Mouse (Mus musculus) G1E (cell line): ENCODE results near the gene 1700066M21Rik. TPM values are rescaled to one million over a fixed set of nuclear protein-coding genes. Genes with fewer than 3 reads are reported as not detected.

Source experiments
- ATAC-seq: 2 replicates; pipeline ENCODE4 v1.8.0; 2016; ENCODE audit warnings: mild to moderate bottlenecking; ENCODE audit not compliant: insufficient number of reproducible peaks, poor library complexity, low FRiP score, severe bottlenecking; ENCODE audit errors: extremely low read depth
- DNase-seq: peaks from one replicate; pipeline ENCODE4 v3.0.0; 2012; ENCODE audit warnings: low spot score
- H3K27me3 ChIP-seq: 2 replicates; pipeline ENCODE4 v1.6.1; 2012; ENCODE audit warnings: mild to moderate bottlenecking, low read length, inconsistent platforms; ENCODE audit not compliant: insufficient read depth
- H3K36me3 ChIP-seq: replicated peaks from 2 replicates; pipeline ENCODE3; 2012; ENCODE audit warnings: mild to moderate bottlenecking, inconsistent platforms
- H3K4me1 ChIP-seq: 2 replicates; pipeline ENCODE4 v1.6.1; 2012; ENCODE audit warnings: low read depth, low read length, inconsistent platforms, mixed read lengths; ENCODE audit not compliant: insufficient read depth
- H3K4me3 ChIP-seq: 2 replicates; pipeline ENCODE4 v1.5.1; 2012; ENCODE audit warnings: low read depth, mild to moderate bottlenecking, inconsistent platforms, low read length, moderate library complexity, mixed read lengths
- H3K9me3 ChIP-seq: replicated peaks from 2 replicates; pipeline ENCODE4 v1.6.1; 2012; ENCODE audit warnings: inconsistent platforms
- CTCF ChIP-seq: IDR thresholded peaks from 2 replicates; pipeline ENCODE4 v1.5.1; 2012; ENCODE audit warnings: low read depth, low read length, inconsistent platforms, mixed read lengths
- GATA1 ChIP-seq: IDR thresholded peaks from 2 replicates; pipeline ENCODE4 v1.6.1; 2012; ENCODE audit warnings: borderline replicate concordance, low read length, inconsistent platforms, mixed read lengths
- GATA2 ChIP-seq: IDR thresholded peaks from 2 replicates; pipeline ENCODE4 v1.6.1; 2012; ENCODE audit warnings: low read depth, low read length, inconsistent platforms, borderline replicate concordance
- POLR2AphosphoS5 ChIP-seq: IDR thresholded peaks from 2 replicates; pipeline ENCODE4 v1.6.1; 2012; ENCODE audit warnings: low read depth, low read length, inconsistent platforms; ENCODE audit not compliant: insufficient replicate concordance
- TAL1 ChIP-seq: conservative IDR thresholded peaks from 2 replicates; pipeline ENCODE4 v1.6.1; 2012; ENCODE audit warnings: low read depth, low read length, inconsistent platforms, mixed read lengths
- polyA plus RNA-seq: library from polyadenylated mRNA; stranded (reverse); fragments of >175 nt; gene quantifications from 2 replicates; pipeline ENCODE4 v1.2.3, GENCODE M21; 2012
- total RNA-seq, 2 experiments: library from RNA; stranded (forward) in 1 of 2; stranded (reverse) in 1 of 2; fragments of 200-1000 nt in 1 of 2; fragments of >200 nt in 1 of 2; fragmentation: Nextera tagmentation in 1 of 2; gene quantifications; 2 replicates each; pipeline ENCODE4 v1.2.3; 2014 to 2017

Gene 1700066M21Rik
- total and polyA plus RNA-seq, 3 experiments: 14.6 to 27.2 (median 25.5) TPM

DNA sequence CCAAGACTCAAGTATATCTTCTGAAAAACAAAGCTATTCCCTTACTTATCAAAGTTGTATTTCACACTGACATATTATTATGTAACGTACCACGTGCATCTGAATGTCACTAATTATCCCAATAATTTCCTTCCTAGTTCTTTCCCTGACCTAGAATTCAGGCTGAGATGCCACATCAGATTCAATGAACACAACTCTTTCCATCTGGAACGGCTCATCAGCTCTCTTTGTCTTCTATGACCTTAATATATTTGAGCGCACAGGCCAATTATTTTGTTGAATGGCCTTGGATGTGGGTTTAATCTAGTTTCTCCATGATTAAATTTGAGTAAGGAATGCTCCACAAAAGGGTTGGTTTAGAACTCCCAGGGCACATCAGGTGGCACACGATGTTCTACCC is 24.7 kb downstream of the 1700066M21Rik start:
- Histone ChIP-seq H3K27me3 (no peaks in the 10 kb centered on the region), H3K4me1 (peaks cover 8% of the 10 kb centered on the region), H3K36me3 (peaks cover 53% of the 10 kb centered on the region), H3K4me3 (no peak overlapping the region), H3K9me3 (no peaks in the 10 kb centered on the region)
- DNase-seq: no peak
- no peak for TF ChIP-seq GATA1
- TF ChIP-seq GATA2: no peak
- no peak for TF ChIP-seq POLR2AphosphoS5
- TF ChIP-seq CTCF: no peak
- no peak for TF ChIP-seq TAL1
- ATAC-seq: no peak

- Histone ChIP-seq H3K27me3 (no peaks in the 10 kb centered on the region), H3K9me3 (no peaks in the 10 kb centered on the region), H3K4me1 (peaks cover 29% of the 10 kb centered on the region), H3K36me3 (peaks cover 27% of the 10 kb centered on the region), H3K4me3 (peak within 1 kb of the TSS; percentile 88)
- DNase-seq: peak; percentile 82
- no peak for TF ChIP-seq GATA1
- no peak for TF ChIP-seq POLR2AphosphoS5
- TF ChIP-seq GATA2: no peak
- TF ChIP-seq CTCF: no peak
- no peak for TF ChIP-seq TAL1
- peak; percentile 78 for ATAC-seq
Measured at GRCm38 (mm10) chr1:57406187-57407151, 29.0 kb downstream of the 1700066M21Rik start, which contains the start of the genes Maip1 and Tyw5. Gene Maip1 (plus strand): TSS chr1:57406328. Gene Tyw5 (minus strand): TSS chr1:57407101.

GRCm38 (mm10) chr1:57408994-57409393 is 31.6 kb downstream of the 1700066M21Rik start:
- peaks cover 29% of the 10 kb centered on the region for H3K4me1 ChIP-seq
- no peak for ATAC-seq
- H3K27me3 ChIP-seq: no peaks in the 10 kb centered on the region
- H3K36me3 ChIP-seq: peaks cover 45% of the 10 kb centered on the region
- no peaks in the 10 kb centered on the region for H3K9me3 ChIP-seq
- TF ChIP-seq TAL1 (no peak), GATA1 (no peak), GATA2 (no peak), POLR2AphosphoS5 (no peak), CTCF (no peak)
- H3K4me3 ChIP-seq: no peak overlapping the region
- no peak for DNase-seq

DNA sequence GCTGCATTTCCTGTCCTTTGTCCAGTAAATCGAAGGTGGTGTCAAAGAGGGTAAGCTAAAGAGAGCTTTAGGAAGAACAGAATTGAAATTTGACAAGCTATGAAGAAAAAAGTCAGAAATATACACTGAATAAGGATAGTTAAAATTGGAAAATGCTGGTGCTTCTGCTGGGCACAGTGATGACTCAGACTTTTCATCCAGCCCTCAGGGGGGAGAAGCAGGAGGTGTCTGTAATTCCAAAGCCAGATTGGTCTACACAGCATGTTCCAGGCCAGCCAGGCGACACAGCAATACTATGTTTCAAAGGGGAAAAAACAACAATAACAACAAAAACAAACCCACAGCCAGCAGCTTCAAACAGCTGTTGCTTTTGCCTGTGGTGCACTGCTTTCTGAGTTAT is 36.0 kb downstream of the 1700066M21Rik start:
- Histone ChIP-seq H3K9me3 (no peaks in the 10 kb centered on the region), H3K4me3 (no peak overlapping the region), H3K36me3 (peaks cover 65% of the 10 kb centered on the region), H3K27me3 (no peaks in the 10 kb centered on the region), H3K4me1 (peaks cover 10% of the 10 kb centered on the region)
- DNase-seq (no peak), ATAC-seq (no peak)
- TF ChIP-seq GATA2: no peak
- TF ChIP-seq GATA1: no peak
- no peak for TF ChIP-seq CTCF
- no peak for TF ChIP-seq TAL1
- TF ChIP-seq POLR2AphosphoS5: no peak

- H3K9me3 ChIP-seq: no peaks in the 10 kb centered on the region
- ATAC-seq (no peak), DNase-seq (no peak)
- no peaks in the 10 kb centered on the region for H3K36me3 ChIP-seq
- H3K4me3 ChIP-seq: no peak overlapping the region
- TF ChIP-seq CTCF (no peak), POLR2AphosphoS5 (no peak), GATA1 (no peak), TAL1 (no peak), GATA2 (no peak)
- peaks cover 32% of the 10 kb centered on the region for H3K27me3 ChIP-seq
- H3K4me1 ChIP-seq: peaks cover 2% of the 10 kb centered on the region
Measured at GRCm38 (mm10) chr1:57423696-57424095, 46.3 kb downstream of the 1700066M21Rik start.
